Mouse (Mus musculus): Measurements from ENCODE around the gene Gpx4. TPM values are rescaled to one million over a fixed set of nuclear protein-coding genes. Genes with fewer than 3 reads are reported as not detected.
A peak's percentile ranks its signal among the peaks of the same experiment; 100 is the strongest.
"Not testable (repeated sequence)": the region's sequence is repeated elsewhere in the genome, so short reads cannot be mapped to it uniquely, and the experiment has no call there.

Gene Gpx4
- polyA plus RNA-seq, 1 experiment from 2014 or later, result 517 TPM

DNA sequence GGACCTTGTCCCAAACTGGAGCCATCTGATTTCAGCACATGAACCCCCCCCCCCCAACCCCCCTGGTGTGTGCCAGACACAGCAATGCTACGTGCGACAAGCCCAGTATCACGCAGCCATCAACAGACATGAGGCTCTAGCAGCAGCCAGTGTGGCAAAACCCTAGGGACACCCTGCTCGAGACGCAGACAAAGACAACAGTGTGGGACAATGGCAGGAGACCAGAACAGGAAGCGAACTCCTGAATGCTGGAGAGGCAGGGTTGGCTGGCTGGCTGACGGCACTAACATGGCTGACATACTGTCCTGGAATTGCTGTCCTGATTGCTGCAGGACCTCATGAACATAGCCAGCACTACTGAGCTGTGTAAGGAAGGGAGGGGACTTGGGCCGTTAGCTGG is 11.8 kb upstream of the Gpx4 start:
- Histone ChIP-seq H3K27ac (replicated peaks; ENCODE audit: low read depth, low read length) (no peak overlapping the region), H3K9me3 (ENCODE audit: control insufficient read depth, low read length) (no peaks in the 10 kb centered on the region), H3K4me1 (ENCODE audit: control insufficient read depth, insufficient read depth, low read length) (0 out of 2 replicates have a peak, but pooled peaks cover 7% of the 10 kb centered on the region), H3K9ac (ENCODE audit: low read depth, low read length) (no peak overlapping the region), H3K4me3 (ENCODE audit: low read depth, low read length) (no peak overlapping the region), H3K27me3 (replicated peaks; ENCODE audit: control insufficient read depth, insufficient read depth, low read length) (no peaks in the 10 kb centered on the region), H3K4me2 (ENCODE audit: low read depth, low read length) (no peak overlapping the region), H3K36me3 (ENCODE audit: control insufficient read depth, insufficient read depth, low read length) (peaks cover 41% of the 10 kb centered on the region)
- ATAC-seq (ENCODE audit: low read depth), result no peak
- DNase-seq (ENCODE audit: low spot score), result no peak
- 71% methylated on average over 8 of the region's 8 CpGs for WGBS

DNA sequence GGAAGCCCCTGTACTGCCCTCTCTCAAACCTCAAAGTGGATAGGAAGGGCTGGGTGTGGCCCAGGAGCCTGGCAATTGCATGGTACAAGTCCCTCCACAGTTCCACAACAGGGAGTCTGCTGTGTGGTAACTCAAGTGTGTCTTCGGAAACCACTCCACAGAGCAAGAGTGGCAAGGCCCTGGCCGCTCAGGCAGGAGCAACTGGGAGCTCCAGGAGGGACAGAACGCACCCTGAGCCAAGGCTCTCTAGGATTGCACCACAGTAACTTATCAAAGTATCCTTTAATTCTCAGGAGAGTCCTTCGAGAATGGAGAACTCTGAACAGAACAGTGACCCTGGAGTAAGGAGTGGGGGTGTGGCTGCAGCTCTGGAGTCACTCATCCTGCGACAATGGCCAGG is 11.3 kb upstream of the Gpx4 start:
- H3K36me3 ChIP-seq (ENCODE audit: control insufficient read depth, insufficient read depth, low read length), result peaks cover 41% of the 10 kb centered on the region
- no peak overlapping the region for H3K4me2 ChIP-seq (ENCODE audit: low read depth, low read length)
- no peak overlapping the region for H3K9ac ChIP-seq (ENCODE audit: low read depth, low read length)
- H3K27ac ChIP-seq (replicated peaks; ENCODE audit: low read depth, low read length), result no peak overlapping the region
- ATAC-seq (ENCODE audit: low read depth) (no peak), DNase-seq (ENCODE audit: low spot score) (no peak)
- 92% methylated on average over 5 of the region's 5 CpGs for WGBS
- no peaks in the 10 kb centered on the region for H3K27me3 ChIP-seq (replicated peaks; ENCODE audit: control insufficient read depth, insufficient read depth, low read length)
- H3K4me3 ChIP-seq (ENCODE audit: low read depth, low read length), result no peak overlapping the region
- no peaks in the 10 kb centered on the region for H3K9me3 ChIP-seq (ENCODE audit: control insufficient read depth, low read length)
- 0 out of 2 replicates have a peak, but pooled peaks cover 7% of the 10 kb centered on the region for H3K4me1 ChIP-seq (ENCODE audit: control insufficient read depth, insufficient read depth, low read length)

DNA sequence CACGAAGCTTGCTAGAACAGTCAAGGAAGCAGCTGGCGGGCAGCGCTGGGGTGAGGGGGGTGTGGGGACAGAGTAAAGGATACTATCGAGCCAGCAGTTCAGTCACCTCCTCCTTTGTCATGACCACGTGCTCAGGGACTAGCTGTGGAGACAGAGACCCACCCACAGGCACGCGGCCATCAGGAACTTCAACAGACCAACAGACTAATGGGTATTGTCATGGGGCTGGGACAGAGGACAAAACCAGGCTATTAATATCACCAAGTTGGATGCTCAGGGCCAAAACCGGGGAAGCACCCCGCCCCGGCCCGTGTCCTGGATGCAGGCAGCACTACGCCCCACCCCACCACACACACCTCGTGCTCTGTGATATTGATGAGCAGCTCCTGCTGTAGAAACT is 10.1 kb upstream of the Gpx4 start:
- Histone ChIP-seq H3K4me2 (ENCODE audit: low read depth, low read length) (no peak overlapping the region), H3K9me3 (ENCODE audit: control insufficient read depth, low read length) (no peaks in the 10 kb centered on the region), H3K4me3 (ENCODE audit: low read depth, low read length) (no peak overlapping the region), H3K4me1 (ENCODE audit: control insufficient read depth, insufficient read depth, low read length) (0 out of 2 replicates have a peak, but pooled peaks cover 7% of the 10 kb centered on the region), H3K9ac (ENCODE audit: low read depth, low read length) (no peak overlapping the region), H3K27ac (replicated peaks; ENCODE audit: low read depth, low read length) (no peak overlapping the region), H3K36me3 (ENCODE audit: control insufficient read depth, insufficient read depth, low read length) (peaks cover 41% of the 10 kb centered on the region), H3K27me3 (replicated peaks; ENCODE audit: control insufficient read depth, insufficient read depth, low read length) (no peaks in the 10 kb centered on the region)
- WGBS, result 95% methylated on average over 13 of the region's 13 CpGs
- ATAC-seq (ENCODE audit: low read depth) (no peak), DNase-seq (ENCODE audit: low spot score) (no peak)

DNA sequence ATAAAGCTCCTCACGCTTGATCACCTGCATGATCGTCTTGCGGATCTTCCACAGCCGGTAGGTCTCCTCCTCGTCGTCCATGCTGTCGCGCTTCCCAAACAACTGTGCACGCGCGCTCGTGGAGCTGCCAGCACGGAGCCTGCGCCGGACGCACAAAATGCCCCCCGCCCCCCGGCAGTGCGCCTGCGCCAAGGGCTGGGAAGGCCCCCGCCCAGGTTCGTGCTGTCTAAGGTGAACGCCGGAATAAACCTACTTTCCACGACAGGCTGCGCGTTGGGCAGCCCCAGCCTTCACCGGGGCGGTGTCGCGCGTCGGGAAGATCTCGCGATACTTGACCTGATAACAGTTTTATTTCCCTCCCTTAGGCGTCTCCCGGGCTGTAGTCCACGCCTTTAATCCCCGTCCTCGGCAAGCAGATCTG is 7.4 kb upstream of the Gpx4 start, which contains the start of gene Polr2e:
Polr2e (minus strand) TSS at position 237 of the 421 bp plus-strand sequence.
- under 1% methylated on average over 37 of the region's 40 CpGs for WGBS
- Histone ChIP-seq H3K36me3 (ENCODE audit: control insufficient read depth, insufficient read depth, low read length) (peaks cover 39% of the 10 kb centered on the region), H3K27me3 (replicated peaks; ENCODE audit: control insufficient read depth, insufficient read depth, low read length) (no peaks in the 10 kb centered on the region), H3K4me2 (ENCODE audit: low read depth, low read length) (peak within 1 kb of the TSS; percentile 76), H3K9ac (ENCODE audit: low read depth, low read length) (peak within 1 kb of the TSS; percentile 77), H3K27ac (replicated peaks; ENCODE audit: low read depth, low read length) (peak within 1 kb of the TSS; percentile 57; the same call in 1 of the 2 replicates), H3K4me1 (ENCODE audit: control insufficient read depth, insufficient read depth, low read length) (no peaks in the 10 kb centered on the region), H3K9me3 (ENCODE audit: control insufficient read depth, low read length) (no peaks in the 10 kb centered on the region), H3K4me3 (ENCODE audit: low read depth, low read length) (peak within 1 kb of the TSS; percentile 76)
- ATAC-seq (ENCODE audit: low read depth) (peak; percentile 99), DNase-seq (ENCODE audit: low spot score) (peak; percentile 98)

DNA sequence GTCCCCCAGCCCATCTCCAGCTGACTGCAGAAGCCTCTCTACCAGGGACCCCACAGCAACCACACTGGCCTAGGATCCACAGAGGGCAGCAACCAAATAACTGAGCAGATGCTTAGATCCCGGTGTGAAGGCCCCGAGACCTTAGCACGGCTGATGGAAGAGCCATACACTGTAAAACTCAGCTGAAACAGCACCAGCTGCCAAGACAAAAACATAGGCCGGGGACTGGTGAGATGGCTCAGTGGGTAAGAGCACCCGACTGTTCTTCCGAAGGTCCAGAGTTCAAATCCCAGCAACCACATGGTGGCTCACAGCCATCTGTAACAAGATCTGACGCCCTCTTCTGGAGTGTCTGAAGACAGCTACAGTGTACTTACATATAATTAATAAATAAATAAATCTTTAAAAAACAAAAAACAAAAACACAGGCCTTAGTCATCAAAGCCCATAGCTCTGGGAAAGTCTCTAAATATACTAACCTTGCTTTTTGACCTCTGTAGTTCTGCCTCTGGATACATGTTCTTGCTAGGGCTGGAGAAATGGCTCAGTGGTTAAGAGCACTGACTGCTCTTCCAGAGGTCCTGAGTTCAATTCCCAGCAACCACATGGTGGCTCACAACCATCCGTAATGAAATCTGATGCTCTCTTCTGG is 5.4 kb upstream of the Gpx4 start:
- not testable (repeated sequence) for H3K27ac ChIP-seq (replicated peaks; ENCODE audit: low read depth, low read length); H3K9me3 ChIP-seq (ENCODE audit: control insufficient read depth, low read length)
- WGBS, result 83% methylated on average over 8 of the region's 8 CpGs

DNA sequence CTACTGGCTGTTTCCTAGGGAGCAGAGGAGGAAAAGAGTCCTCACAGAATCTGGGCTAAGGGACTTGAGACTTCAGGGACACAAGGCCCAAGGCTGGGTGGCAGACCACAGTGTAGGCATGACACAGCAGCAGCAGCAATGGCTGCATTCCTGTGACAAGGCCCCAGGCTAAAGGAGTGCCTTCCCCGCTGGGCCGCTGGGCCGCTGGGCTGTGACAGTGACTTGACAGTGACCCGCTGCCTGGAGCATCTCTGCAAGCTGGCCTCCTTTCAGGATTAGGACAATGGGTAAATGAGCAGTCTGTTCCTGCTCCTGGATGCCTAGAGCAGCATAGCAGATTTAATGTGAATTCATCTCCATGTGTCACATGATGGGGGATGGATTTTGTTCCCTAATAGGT is 2.9 kb upstream of the Gpx4 start:
- Histone ChIP-seq H3K36me3 (ENCODE audit: control insufficient read depth, insufficient read depth, low read length) (no peaks in the 10 kb centered on the region), H3K4me2 (ENCODE audit: low read depth, low read length) (no peak overlapping the region), H3K27me3 (replicated peaks; ENCODE audit: control insufficient read depth, insufficient read depth, low read length) (no peaks in the 10 kb centered on the region), H3K9me3 (ENCODE audit: control insufficient read depth, low read length) (no peaks in the 10 kb centered on the region), H3K4me1 (ENCODE audit: control insufficient read depth, insufficient read depth, low read length) (peaks cover 6% of the 10 kb centered on the region), H3K27ac (replicated peaks; ENCODE audit: low read depth, low read length) (no peak overlapping the region), H3K4me3 (ENCODE audit: low read depth, low read length) (no peak overlapping the region), H3K9ac (ENCODE audit: low read depth, low read length) (no peak overlapping the region)
- no peak for DNase-seq (ENCODE audit: low spot score)
- ATAC-seq (ENCODE audit: low read depth), result no peak
- 36% methylated on average over 4 of the region's 4 CpGs for WGBS

More for the DNA sequence above, 5.4 kb upstream of the Gpx4 start:
- H3K4me1 ChIP-seq (ENCODE audit: control insufficient read depth, insufficient read depth, low read length); ATAC-seq (ENCODE audit: low read depth); H3K9ac ChIP-seq (ENCODE audit: low read depth, low read length); DNase-seq (ENCODE audit: low spot score); H3K4me2 ChIP-seq (ENCODE audit: low read depth, low read length); H3K27me3 ChIP-seq (replicated peaks; ENCODE audit: control insufficient read depth, insufficient read depth, low read length); H3K4me3 ChIP-seq (ENCODE audit: low read depth, low read length): not testable (repeated sequence)
- peaks cover 19% of the 10 kb centered on the region for H3K36me3 ChIP-seq (ENCODE audit: control insufficient read depth, insufficient read depth, low read length)

DNA sequence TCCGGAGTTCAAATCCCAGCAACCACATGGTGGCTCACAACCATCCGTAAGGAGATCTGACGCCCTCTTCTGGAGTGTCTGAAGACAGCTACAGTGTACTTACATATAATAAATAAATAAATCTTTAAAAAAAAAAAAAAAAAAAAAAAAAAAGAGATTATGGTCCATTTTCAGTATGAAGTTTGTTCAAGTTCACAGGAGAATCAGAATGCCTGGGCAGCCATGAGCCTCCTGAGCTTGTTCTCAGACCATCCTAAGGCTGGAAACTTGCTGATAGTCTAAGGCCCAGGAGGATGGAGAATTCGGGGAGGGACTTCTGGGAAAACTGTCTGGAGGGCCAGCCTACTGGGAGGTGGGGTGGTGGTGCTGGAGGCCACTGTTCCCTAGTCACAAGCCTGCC is 1.6 kb upstream of the Gpx4 start:
- not testable (repeated sequence) for H3K27ac ChIP-seq (replicated peaks; ENCODE audit: low read depth, low read length); H3K4me3 ChIP-seq (ENCODE audit: low read depth, low read length); H3K27me3 ChIP-seq (replicated peaks; ENCODE audit: control insufficient read depth, insufficient read depth, low read length); DNase-seq (ENCODE audit: low spot score); H3K9ac ChIP-seq (ENCODE audit: low read depth, low read length); H3K4me2 ChIP-seq (ENCODE audit: low read depth, low read length); H3K9me3 ChIP-seq (ENCODE audit: control insufficient read depth, low read length); ATAC-seq (ENCODE audit: low read depth); H3K36me3 ChIP-seq (ENCODE audit: control insufficient read depth, insufficient read depth, low read length); H3K4me1 ChIP-seq (ENCODE audit: control insufficient read depth, insufficient read depth, low read length)
- WGBS, result 86% methylated on average over 2 of the region's 4 CpGs

DNA sequence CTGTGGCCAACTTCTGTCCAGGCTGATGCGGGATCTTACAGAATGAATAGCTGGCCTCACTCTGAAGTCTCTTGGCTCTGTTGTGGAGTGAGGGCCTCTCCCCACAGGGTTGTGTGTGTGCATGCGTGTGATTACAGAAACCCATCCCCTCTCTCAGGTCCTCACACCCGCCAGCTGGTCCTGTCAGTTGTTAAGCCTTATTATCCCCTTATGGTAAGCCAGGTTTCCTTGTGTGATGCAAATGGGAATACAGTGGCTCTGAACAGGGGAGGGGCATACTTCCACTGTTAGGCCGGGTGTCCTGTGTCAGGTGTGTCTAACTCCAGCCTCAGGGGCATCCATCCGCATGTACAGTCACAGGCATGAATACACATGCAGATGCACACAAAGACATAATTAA is 1.2 kb upstream of the Gpx4 start:
- no peak for ATAC-seq (ENCODE audit: low read depth)
- 63% methylated on average over 5 of the region's 5 CpGs for WGBS

DNA sequence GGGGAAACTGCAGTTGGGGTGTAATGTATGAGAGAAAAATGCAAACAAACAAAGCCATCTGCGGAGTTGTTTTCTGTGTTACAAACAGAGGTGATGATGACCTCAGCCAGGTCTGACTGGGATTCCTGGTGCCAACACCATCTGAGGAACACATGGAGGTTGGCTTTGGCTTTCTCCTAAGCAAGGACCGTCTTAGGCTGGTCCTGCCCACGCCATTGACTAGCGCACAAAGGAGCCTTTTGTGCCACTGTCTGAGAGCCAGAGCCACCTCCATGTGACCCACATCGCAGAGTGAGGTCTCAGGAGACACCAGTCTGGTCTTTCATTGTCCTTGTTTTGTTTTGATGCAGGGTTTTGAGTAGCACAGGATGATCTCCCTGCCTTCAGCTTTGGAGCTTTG is 1.4 kb downstream of the Gpx4 start:
- 23% methylated on average over 5 of the region's 5 CpGs for WGBS
- H3K4me3 ChIP-seq (ENCODE audit: low read depth, low read length), result no peak overlapping the region
- H3K4me1 ChIP-seq (ENCODE audit: control insufficient read depth, insufficient read depth, low read length), result peaks cover 10% of the 10 kb centered on the region
- no peaks in the 10 kb centered on the region for H3K36me3 ChIP-seq (ENCODE audit: control insufficient read depth, insufficient read depth, low read length)
- H3K27me3 ChIP-seq (replicated peaks; ENCODE audit: control insufficient read depth, insufficient read depth, low read length), result no peaks in the 10 kb centered on the region
- no peak overlapping the region for H3K4me2 ChIP-seq (ENCODE audit: low read depth, low read length)
- H3K9me3 ChIP-seq (ENCODE audit: control insufficient read depth, low read length), result no peaks in the 10 kb centered on the region
- H3K27ac ChIP-seq (replicated peaks; ENCODE audit: low read depth, low read length), result peak overlapping the region; percentile 50
- no peak overlapping the region for H3K9ac ChIP-seq (ENCODE audit: low read depth, low read length)
- DNase-seq (ENCODE audit: low spot score) (peak; percentile 49), ATAC-seq (ENCODE audit: low read depth) (no peak)

More for the DNA sequence above, 1.2 kb upstream of the Gpx4 start:
- H3K4me3 ChIP-seq (ENCODE audit: low read depth, low read length), result no peak overlapping the region
- no peak for DNase-seq (ENCODE audit: low spot score)
- no peaks in the 10 kb centered on the region for H3K27me3 ChIP-seq (replicated peaks; ENCODE audit: control insufficient read depth, insufficient read depth, low read length)
- H3K9me3 ChIP-seq (ENCODE audit: control insufficient read depth, low read length), result no peaks in the 10 kb centered on the region
- no peak overlapping the region for H3K27ac ChIP-seq (replicated peaks; ENCODE audit: low read depth, low read length)
- H3K4me2 ChIP-seq (ENCODE audit: low read depth, low read length), result no peak overlapping the region
- H3K4me1 ChIP-seq (ENCODE audit: control insufficient read depth, insufficient read depth, low read length), result peaks cover 6% of the 10 kb centered on the region
- H3K9ac ChIP-seq (ENCODE audit: low read depth, low read length), result no peak overlapping the region
- no peaks in the 10 kb centered on the region for H3K36me3 ChIP-seq (ENCODE audit: control insufficient read depth, insufficient read depth, low read length)

Data from embryonic facial prominence, embryonic 14.5 days (tissue).